Mouse (Mus musculus) bone marrow macrophage, adult 2 months (primary cell): ENCODE data around the gene Cdc7. TPM values are rescaled to one million over a fixed set of nuclear protein-coding genes. Genes with fewer than 3 reads are reported as not detected.

ENCODE experiments used
- H3K27ac ChIP-seq: 2 replicates; pipeline ENCODE4 v1.5.1; 2012; ENCODE audit warnings: low read depth, low read length; ENCODE audit not compliant: insufficient read depth
- H3K4me1 ChIP-seq: 2 replicates; pipeline ENCODE4 v1.6.1; 2012; ENCODE audit warnings: low read length; ENCODE audit not compliant: control insufficient read depth, insufficient read depth
- H3K4me3 ChIP-seq: 2 replicates; pipeline ENCODE4 v1.5.1; 2012; ENCODE audit warnings: mild to moderate bottlenecking, low read length, moderate library complexity; ENCODE audit not compliant: insufficient read depth
- CTCF ChIP-seq: IDR thresholded peaks from 2 replicates; pipeline ENCODE4 v1.5.1; 2012; ENCODE audit warnings: low read depth, mild to moderate bottlenecking, low read length, moderate library complexity
- POLR2A ChIP-seq: IDR thresholded peaks from 2 replicates; pipeline ENCODE4 v1.6.1; 2012; ENCODE audit warnings: mild to moderate bottlenecking, low read depth, low read length, borderline replicate concordance
- polyA plus RNA-seq: library from polyadenylated mRNA; stranded (reverse); fragments of >200 nt; gene quantifications from 2 replicates; pipeline ENCODE4 v1.2.4, GENCODE M21; 2012; ENCODE audit not compliant: missing spikeins, insufficient read depth, insufficient read length

Cdc7 gene
- polyA plus RNA-seq, 1 experiment: 5.9 TPM

DNA sequence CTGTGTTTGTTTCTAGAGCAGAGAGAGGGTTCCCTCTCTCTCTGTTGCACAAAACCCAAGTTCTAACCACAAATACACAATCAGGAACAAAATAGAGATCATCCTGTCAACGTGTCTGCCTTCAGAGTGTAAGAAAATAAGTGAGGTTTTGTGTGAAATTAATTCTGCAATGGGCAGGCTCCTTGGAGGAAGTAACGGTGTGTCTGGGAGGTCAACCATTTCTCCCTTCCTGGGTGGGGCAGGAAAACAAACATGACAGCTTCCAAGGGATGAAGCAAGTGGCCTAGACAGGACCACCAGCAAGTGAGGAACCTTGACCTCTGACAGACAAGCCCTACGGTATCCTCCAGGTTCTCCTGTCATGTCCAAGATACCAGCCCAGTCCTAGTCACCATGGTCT lies 46.2 kb downstream of the Cdc7 start:
- Histone ChIP-seq H3K27ac (no peak overlapping the region), H3K4me1 (no peaks in the 10 kb centered on the region), H3K4me3 (no peak overlapping the region)
- TF ChIP-seq POLR2A: no peak
- no peak for TF ChIP-seq CTCF

GRCm38 (mm10) chr5:107011316-107012029 lies 47.4 kb downstream of the Cdc7 start:
- Histone ChIP-seq H3K27ac (no peak overlapping the region), H3K4me1 (no peaks in the 10 kb centered on the region), H3K4me3 (no peak overlapping the region)
- no peak for TF ChIP-seq CTCF
- TF ChIP-seq POLR2A: no peak

- TF ChIP-seq CTCF: no peak
- TF ChIP-seq POLR2A: no peak
- Histone ChIP-seq H3K4me1 (no peaks in the 10 kb centered on the region), H3K4me3 (no peak overlapping the region), H3K27ac (no peak overlapping the region)
These were observed 48.1 kb downstream of the Cdc7 start for GRCm38 (mm10) chr5:107012030-107012715.

DNA sequence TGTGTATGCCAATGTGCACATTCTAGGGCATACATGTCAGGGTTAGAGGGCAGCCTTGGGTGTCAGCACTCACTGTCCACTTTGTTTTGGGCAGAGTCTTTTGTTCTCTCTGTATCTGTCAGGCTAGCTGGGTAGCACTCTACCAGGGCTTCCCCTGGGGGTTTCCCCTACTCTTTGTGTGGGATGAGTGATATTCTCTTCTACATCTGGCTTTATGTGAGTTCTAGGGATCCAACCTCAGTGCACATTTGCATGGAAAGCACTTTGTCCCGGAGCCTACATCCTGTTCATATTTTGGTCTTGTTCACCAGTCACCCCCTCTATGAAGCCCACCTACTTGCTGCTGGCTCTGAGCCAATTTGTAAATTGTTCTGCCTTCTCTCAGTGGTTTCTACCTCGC lies 49.3 kb downstream of the Cdc7 start:
- no peak overlapping the region for H3K4me3 ChIP-seq
- no peaks in the 10 kb centered on the region for H3K4me1 ChIP-seq
- H3K27ac ChIP-seq: no peak overlapping the region
- TF ChIP-seq POLR2A (no peak), CTCF (no peak)

GRCm38 (mm10) chr5:107014146-107014545 lies 50.0 kb downstream of the Cdc7 start:
- Histone ChIP-seq H3K4me3 (no peak overlapping the region), H3K4me1 (no peaks in the 10 kb centered on the region), H3K27ac (no peak overlapping the region)
- TF ChIP-seq CTCF: no peak
- no peak for TF ChIP-seq POLR2A

GRCm38 (mm10) chr5:107015046-107015421 lies 50.9 kb downstream of the Cdc7 start:
- TF ChIP-seq POLR2A (no peak), CTCF (no peak)
- H3K4me1 ChIP-seq: no peaks in the 10 kb centered on the region
- no peak overlapping the region for H3K27ac ChIP-seq

GRCm38 (mm10) chr5:107015422-107016081 lies 51.4 kb downstream of the Cdc7 start:
- H3K4me3 ChIP-seq: no peak overlapping the region
- H3K4me1 ChIP-seq: no peaks in the 10 kb centered on the region
- TF ChIP-seq CTCF (no peak), POLR2A (no peak)
- no peak overlapping the region for H3K27ac ChIP-seq

More at GRCm38 (mm10) chr5:107015046-107015421, 50.9 kb downstream of the Cdc7 start:
- no peak overlapping the region for H3K4me3 ChIP-seq

- H3K4me3 ChIP-seq: no peak overlapping the region
- TF ChIP-seq CTCF: no peak
- TF ChIP-seq POLR2A: no peak
- H3K27ac ChIP-seq: no peak overlapping the region
- no peaks in the 10 kb centered on the region for H3K4me1 ChIP-seq
These were observed 52.4 kb downstream of the Cdc7 start for GRCm38 (mm10) chr5:107016538-107016937.

DNA sequence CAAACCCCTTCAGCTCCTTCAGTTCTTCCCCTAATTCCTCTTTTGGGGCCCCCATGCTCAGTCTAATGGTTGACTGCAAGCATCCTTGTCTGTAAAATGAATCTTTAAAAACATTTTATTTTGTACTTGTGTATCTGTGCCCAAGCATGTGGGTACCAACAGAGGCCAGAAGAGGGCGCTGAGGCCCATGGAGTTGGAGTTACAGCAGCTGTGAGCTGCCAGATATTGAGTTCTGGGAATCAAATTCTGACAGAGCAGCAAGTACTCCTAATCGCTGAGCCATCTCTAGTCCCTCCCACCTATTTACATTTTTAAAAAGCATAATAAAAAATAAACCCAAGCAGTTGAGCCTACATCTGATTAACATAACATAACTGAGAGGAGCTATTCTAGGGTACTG lies 53.4 kb downstream of the Cdc7 start:
- H3K4me3 ChIP-seq: no peak overlapping the region
- H3K4me1 ChIP-seq: no peaks in the 10 kb centered on the region
- H3K27ac ChIP-seq: no peak overlapping the region
- TF ChIP-seq POLR2A (no peak), CTCF (no peak)

DNA sequence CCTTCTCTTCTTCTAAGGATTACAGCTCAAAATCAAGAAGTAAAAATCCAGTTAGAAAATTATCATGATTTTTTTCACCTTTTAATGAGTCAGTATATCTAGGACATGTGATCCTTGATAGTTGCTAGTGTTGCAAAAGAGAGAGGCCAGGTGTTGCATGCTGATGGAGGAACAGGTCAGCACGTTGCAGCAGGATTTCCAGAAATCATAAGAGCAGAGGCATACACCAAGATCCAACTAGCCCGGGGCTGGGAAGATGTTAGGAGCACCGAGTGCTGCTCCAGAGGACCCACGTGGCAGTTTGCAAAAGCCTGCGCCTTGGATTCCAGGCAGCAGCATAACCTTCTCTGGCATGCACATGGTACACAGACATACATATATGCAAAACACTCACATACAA lies 54.9 kb downstream of the Cdc7 start:
- Histone ChIP-seq H3K27ac (no peak overlapping the region), H3K4me3 (no peak overlapping the region), H3K4me1 (no peaks in the 10 kb centered on the region)
- TF ChIP-seq POLR2A: no peak
- TF ChIP-seq CTCF: no peak
